Mouse (Mus musculus): ENCODE measurements at regions not wholly inside any gene's neighbourhood (a gene's known extent, or its start where the extent isn't known, plus 50 kb on each side); places are given as distances from the start of the nearest gene placed in this dataset.
"Not testable (repeated sequence)": the region's sequence is repeated elsewhere in the genome, so short reads cannot be mapped to it uniquely, and the experiment has no call there.

DNA sequence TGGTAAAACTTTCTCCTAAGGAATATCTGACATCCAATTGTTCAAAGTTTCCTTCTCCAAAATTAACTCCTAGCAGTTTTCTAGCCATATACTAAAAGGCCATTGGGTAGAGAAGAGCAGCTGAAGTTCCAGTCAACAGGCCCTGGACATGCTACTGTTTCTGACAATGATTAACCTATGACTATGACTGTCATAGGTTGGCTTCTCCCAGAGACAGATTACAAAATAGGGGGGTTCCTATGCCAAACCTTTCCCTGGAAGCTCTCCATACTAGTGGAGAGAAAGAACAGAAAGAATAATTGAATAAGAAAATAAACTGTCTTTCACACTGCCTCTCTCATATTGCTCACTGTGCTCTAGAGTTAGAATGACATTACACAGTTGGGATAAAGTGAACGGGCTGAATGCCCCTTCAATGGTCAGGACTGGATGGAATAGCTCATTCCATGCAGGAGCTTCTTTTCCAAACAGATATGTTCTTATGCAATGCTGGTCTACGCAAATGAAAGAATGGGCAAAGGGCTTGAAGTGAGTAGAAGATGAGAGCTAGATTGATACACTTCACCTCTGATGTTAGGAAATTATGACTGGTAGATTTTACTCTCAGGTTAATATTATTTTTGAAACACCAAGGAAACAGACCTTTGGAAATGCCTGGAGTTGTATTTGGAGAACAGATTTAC is 3516.8 kb downstream of the 9330182O14Rik start:
- Histone ChIP-seq H3K4me1 (replicated peaks; ENCODE audit: control insufficient read depth, insufficient read depth, low read length) (no peaks in the 10 kb centered on the region), H3K4me3 (ENCODE audit: low read depth, low read length) (no peak overlapping the region), H3K9me3 (ENCODE audit: control insufficient read depth, low read length) (no peaks in the 10 kb centered on the region)

DNA sequence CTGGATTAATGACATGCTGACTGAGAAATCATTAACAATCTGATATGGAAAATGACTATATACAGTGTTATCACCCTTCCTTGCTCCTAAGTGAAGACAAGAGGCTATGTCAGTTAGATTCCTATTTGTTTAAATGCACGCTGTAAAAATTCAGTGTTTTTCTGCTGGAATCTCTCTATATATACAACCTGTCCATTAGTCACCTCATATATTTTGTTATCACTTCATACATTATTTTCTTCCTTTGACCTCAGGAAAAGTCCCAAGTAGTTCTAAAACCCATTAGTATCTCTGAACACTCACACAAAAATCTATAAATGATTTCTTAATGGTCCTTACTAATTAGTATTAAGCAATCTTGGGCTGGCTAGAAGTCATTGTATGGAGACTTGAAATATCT is 3529.5 kb downstream of the 9330182O14Rik start:
- no peaks in the 10 kb centered on the region for H3K4me1 ChIP-seq (replicated peaks; ENCODE audit: control insufficient read depth, insufficient read depth, low read length)
- no peak overlapping the region for H3K9ac ChIP-seq (ENCODE audit: low read depth, low read length)
- no peak overlapping the region for H3K4me2 ChIP-seq (replicated peaks; ENCODE audit: low read depth, low read length)
- 86% methylated on average over 1 of the region's 1 CpGs for WGBS
- DNase-seq (ENCODE audit: low spot score): no peak
- H3K27ac ChIP-seq (ENCODE audit: low read depth, low read length): no peak overlapping the region
- H3K27me3 ChIP-seq (ENCODE audit: control insufficient read depth, insufficient read depth, low read length): no peaks in the 10 kb centered on the region
- ATAC-seq (ENCODE audit: low FRiP score): no peak
- no peaks in the 10 kb centered on the region for H3K9me3 ChIP-seq (ENCODE audit: control insufficient read depth, low read length)
- no peaks in the 10 kb centered on the region for H3K36me3 ChIP-seq (ENCODE audit: control insufficient read depth, insufficient read depth, low read length)
- H3K4me3 ChIP-seq (ENCODE audit: low read depth, low read length): no peak overlapping the region

More for the DNA sequence above, 3516.8 kb downstream of the 9330182O14Rik start:
- 89% methylated on average over 2 of the region's 2 CpGs for WGBS
- no peak overlapping the region for H3K9ac ChIP-seq (ENCODE audit: low read depth, low read length)
- no peak overlapping the region for H3K27ac ChIP-seq (ENCODE audit: low read depth, low read length)
- no peak for DNase-seq (ENCODE audit: low spot score)
- ATAC-seq (ENCODE audit: low FRiP score): no peak
- H3K36me3 ChIP-seq (ENCODE audit: control insufficient read depth, insufficient read depth, low read length): no peaks in the 10 kb centered on the region
- no peak overlapping the region for H3K4me2 ChIP-seq (replicated peaks; ENCODE audit: low read depth, low read length)
- no peaks in the 10 kb centered on the region for H3K27me3 ChIP-seq (ENCODE audit: control insufficient read depth, insufficient read depth, low read length)

- Histone ChIP-seq H3K27ac (ENCODE audit: low read depth, low read length) (no peak overlapping the region), H3K4me3 (ENCODE audit: low read depth, low read length) (no peak overlapping the region), H3K27me3 (ENCODE audit: control insufficient read depth, insufficient read depth, low read length) (no peaks in the 10 kb centered on the region), H3K4me2 (replicated peaks; ENCODE audit: low read depth, low read length) (no peak overlapping the region), H3K36me3 (ENCODE audit: control insufficient read depth, insufficient read depth, low read length) (no peaks in the 10 kb centered on the region), H3K4me1 (replicated peaks; ENCODE audit: control insufficient read depth, insufficient read depth, low read length) (no peaks in the 10 kb centered on the region), H3K9ac (ENCODE audit: low read depth, low read length) (no peak overlapping the region), H3K9me3 (ENCODE audit: control insufficient read depth, low read length) (no peaks in the 10 kb centered on the region)
- WGBS: 58% methylated on average over 1 of the region's 1 CpGs
- ATAC-seq (ENCODE audit: low FRiP score) (no peak), DNase-seq (ENCODE audit: low spot score) (no peak)
Measured at GRCm38 (mm10) chr15:43678844-43679243, 3544.7 kb downstream of the 9330182O14Rik start.

DNA sequence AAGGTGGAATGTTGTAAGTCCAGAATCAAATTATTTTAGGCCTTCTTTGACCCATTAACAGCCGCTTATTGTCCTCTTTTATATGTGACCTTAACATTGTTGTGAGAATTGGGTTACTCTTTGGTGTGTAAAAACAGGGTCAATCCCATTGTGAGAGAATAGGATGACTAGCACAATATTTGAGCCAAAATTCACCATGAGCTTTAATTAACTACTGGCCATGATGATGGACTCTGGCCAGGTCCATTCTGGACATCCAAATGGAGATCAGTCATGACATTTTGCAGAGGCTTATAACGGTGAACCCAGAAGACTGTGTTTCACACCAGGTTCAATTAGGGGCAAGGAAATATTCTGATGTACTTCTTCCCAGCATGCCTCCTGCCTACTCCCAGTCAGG is 3548.0 kb downstream of the 9330182O14Rik start:
- no peak for ATAC-seq (ENCODE audit: low FRiP score)

GRCm38 (mm10) chr15:43691998-43692397 is 3557.8 kb downstream of the 9330182O14Rik start:
- not testable (repeated sequence) for H3K4me3 ChIP-seq (ENCODE audit: low read depth, low read length); DNase-seq (ENCODE audit: low spot score); ATAC-seq (ENCODE audit: low FRiP score); H3K4me2 ChIP-seq (replicated peaks; ENCODE audit: low read depth, low read length); H3K27me3 ChIP-seq (ENCODE audit: control insufficient read depth, insufficient read depth, low read length); H3K36me3 ChIP-seq (ENCODE audit: control insufficient read depth, insufficient read depth, low read length); H3K9ac ChIP-seq (ENCODE audit: low read depth, low read length); H3K27ac ChIP-seq (ENCODE audit: low read depth, low read length); H3K4me1 ChIP-seq (replicated peaks; ENCODE audit: control insufficient read depth, insufficient read depth, low read length); H3K9me3 ChIP-seq (ENCODE audit: control insufficient read depth, low read length)

More for the DNA sequence above, 3548.0 kb downstream of the 9330182O14Rik start:
- no peak overlapping the region for H3K4me3 ChIP-seq (ENCODE audit: low read depth, low read length)
- no peaks in the 10 kb centered on the region for H3K9me3 ChIP-seq (ENCODE audit: control insufficient read depth, low read length)
- no peaks in the 10 kb centered on the region for H3K4me1 ChIP-seq (replicated peaks; ENCODE audit: control insufficient read depth, insufficient read depth, low read length)
- H3K36me3 ChIP-seq (ENCODE audit: control insufficient read depth, insufficient read depth, low read length): no peaks in the 10 kb centered on the region
- DNase-seq (ENCODE audit: low spot score): no peak
- 90% methylated on average over 2 of the region's 2 CpGs for WGBS
- H3K27ac ChIP-seq (ENCODE audit: low read depth, low read length): no peak overlapping the region
- no peak overlapping the region for H3K4me2 ChIP-seq (replicated peaks; ENCODE audit: low read depth, low read length)
- no peaks in the 10 kb centered on the region for H3K27me3 ChIP-seq (ENCODE audit: control insufficient read depth, insufficient read depth, low read length)
- no peak overlapping the region for H3K9ac ChIP-seq (ENCODE audit: low read depth, low read length)

DNA sequence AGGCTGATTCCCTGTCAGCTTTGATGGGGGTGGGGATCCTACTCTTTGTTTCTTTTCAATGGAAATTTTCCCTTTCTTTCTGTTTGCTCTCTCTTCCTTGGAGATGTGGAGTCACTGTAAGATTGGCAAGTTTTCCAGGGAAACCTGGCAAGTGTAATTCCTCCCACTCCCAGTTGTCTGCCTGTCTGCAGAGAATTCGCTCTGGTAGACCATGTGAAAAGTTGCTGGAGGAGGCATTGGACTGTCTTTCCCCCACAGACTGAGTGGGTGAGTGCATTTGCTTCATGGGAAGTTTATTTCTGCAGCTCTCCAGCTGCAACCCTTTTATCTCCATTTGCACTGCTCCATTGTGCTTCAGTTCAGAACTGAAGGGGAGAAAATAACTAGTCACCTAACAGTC is 3561.3 kb downstream of the 9330182O14Rik start:
- ATAC-seq (ENCODE audit: low FRiP score): no peak

DNA sequence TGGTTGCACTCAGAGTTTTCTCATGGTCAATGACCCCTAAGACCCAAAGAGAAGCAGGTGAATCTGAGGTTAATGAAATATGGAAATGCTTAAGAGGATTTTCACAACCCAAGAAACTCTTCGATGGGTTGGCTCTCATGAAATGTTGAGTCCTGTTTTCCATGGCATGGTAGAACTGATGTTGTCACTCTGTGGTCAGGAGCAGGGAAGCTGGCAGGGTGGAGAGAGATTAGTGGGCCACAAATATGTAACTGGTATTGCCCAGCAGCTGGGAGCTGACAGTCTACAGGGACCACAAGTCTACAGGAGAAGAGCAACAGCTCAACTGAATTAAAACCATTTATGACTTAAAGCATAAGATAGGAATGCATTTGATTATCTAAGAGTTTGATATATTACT is 3582.9 kb downstream of the 9330182O14Rik start:
- H3K9me3 ChIP-seq (ENCODE audit: control insufficient read depth, low read length): no peaks in the 10 kb centered on the region
- no peak overlapping the region for H3K4me3 ChIP-seq (ENCODE audit: low read depth, low read length)
- 91% methylated on average over 1 of the region's 1 CpGs for WGBS
- DNase-seq (ENCODE audit: low spot score) (no peak), ATAC-seq (ENCODE audit: low FRiP score) (no peak)
- H3K4me1 ChIP-seq (replicated peaks; ENCODE audit: control insufficient read depth, insufficient read depth, low read length): no peaks in the 10 kb centered on the region
- no peaks in the 10 kb centered on the region for H3K36me3 ChIP-seq (ENCODE audit: control insufficient read depth, insufficient read depth, low read length)
- no peak overlapping the region for H3K4me2 ChIP-seq (replicated peaks; ENCODE audit: low read depth, low read length)
- H3K27ac ChIP-seq (ENCODE audit: low read depth, low read length): no peak overlapping the region
- H3K27me3 ChIP-seq (ENCODE audit: control insufficient read depth, insufficient read depth, low read length): no peaks in the 10 kb centered on the region
- H3K9ac ChIP-seq (ENCODE audit: low read depth, low read length): no peak overlapping the region

More for the DNA sequence above, 3561.3 kb downstream of the 9330182O14Rik start:
- Histone ChIP-seq H3K27me3 (ENCODE audit: control insufficient read depth, insufficient read depth, low read length) (no peaks in the 10 kb centered on the region), H3K4me3 (ENCODE audit: low read depth, low read length) (no peak overlapping the region), H3K4me2 (replicated peaks; ENCODE audit: low read depth, low read length) (no peak overlapping the region), H3K9me3 (ENCODE audit: control insufficient read depth, low read length) (no peaks in the 10 kb centered on the region), H3K36me3 (ENCODE audit: control insufficient read depth, insufficient read depth, low read length) (no peaks in the 10 kb centered on the region), H3K9ac (ENCODE audit: low read depth, low read length) (no peak overlapping the region), H3K4me1 (replicated peaks; ENCODE audit: control insufficient read depth, insufficient read depth, low read length) (no peaks in the 10 kb centered on the region), H3K27ac (ENCODE audit: low read depth, low read length) (no peak overlapping the region)
- WGBS: 50% methylated on average over 1 of the region's 1 CpGs
- DNase-seq (ENCODE audit: low spot score): no peak

- Histone ChIP-seq H3K4me1 (replicated peaks; ENCODE audit: control insufficient read depth, insufficient read depth, low read length) (no peaks in the 10 kb centered on the region), H3K4me3 (ENCODE audit: low read depth, low read length) (no peak overlapping the region), H3K9me3 (ENCODE audit: control insufficient read depth, low read length) (no peaks in the 10 kb centered on the region), H3K27ac (ENCODE audit: low read depth, low read length) (no peak overlapping the region), H3K4me2 (replicated peaks; ENCODE audit: low read depth, low read length) (no peak overlapping the region), H3K27me3 (ENCODE audit: control insufficient read depth, insufficient read depth, low read length) (no peaks in the 10 kb centered on the region), H3K9ac (ENCODE audit: low read depth, low read length) (no peak overlapping the region), H3K36me3 (ENCODE audit: control insufficient read depth, insufficient read depth, low read length) (no peaks in the 10 kb centered on the region)
- WGBS: 94% methylated on average over 1 of the region's 1 CpGs
- DNase-seq (ENCODE audit: low spot score): no peak
- no peak for ATAC-seq (ENCODE audit: low FRiP score)
Measured at GRCm38 (mm10) chr15:43717559-43717958, 3583.4 kb downstream of the 9330182O14Rik start.

- no peak for ATAC-seq (ENCODE audit: low FRiP score)
- no peaks in the 10 kb centered on the region for H3K9me3 ChIP-seq (ENCODE audit: control insufficient read depth, low read length)
- no peak overlapping the region for H3K4me3 ChIP-seq (ENCODE audit: low read depth, low read length)
Measured at GRCm38 (mm10) chr15:43720916-43721315, 3586.8 kb downstream of the 9330182O14Rik start.

More at GRCm38 (mm10) chr15:43720916-43721315, 3586.8 kb downstream of the 9330182O14Rik start:
- WGBS: 68% methylated on average over 1 of the region's 1 CpGs
- no peak overlapping the region for H3K27ac ChIP-seq (ENCODE audit: low read depth, low read length)
- H3K4me1 ChIP-seq (replicated peaks; ENCODE audit: control insufficient read depth, insufficient read depth, low read length): no peaks in the 10 kb centered on the region
- no peak overlapping the region for H3K4me2 ChIP-seq (replicated peaks; ENCODE audit: low read depth, low read length)
- DNase-seq (ENCODE audit: low spot score): no peak
- H3K36me3 ChIP-seq (ENCODE audit: control insufficient read depth, insufficient read depth, low read length): no peaks in the 10 kb centered on the region
- no peak overlapping the region for H3K9ac ChIP-seq (ENCODE audit: low read depth, low read length)
- no peaks in the 10 kb centered on the region for H3K27me3 ChIP-seq (ENCODE audit: control insufficient read depth, insufficient read depth, low read length)
